Mouse (Mus musculus) midbrain, embryonic 11.5 days (tissue): Measurements from ENCODE around the gene Ces1f. TPM values are rescaled to one million over a fixed set of nuclear protein-coding genes. Genes with fewer than 3 reads are reported as not detected.

Experiments used
- ATAC-seq: fragments of 200-750 bp; cut with Nextera tagmentation; 2 replicates; pipeline ENCODE4 v1.8.0; 2017; ENCODE audit warnings: moderate TSS enrichment, moderate library complexity; ENCODE audit not compliant: low FRiP score
- DNase-seq: peaks from one replicate; pipeline ENCODE4 v3.0.0; 2015; ENCODE audit warnings: low spot score; ENCODE audit errors: missing footprints
- H3K27ac ChIP-seq: fragments of 300-500 bp; sonication (generic); 2 replicates; pipeline ENCODE4 v1.5.1; 2014; ENCODE audit warnings: low read depth, low read length
- H3K27me3 ChIP-seq: fragments of 300-500 bp; sonication (generic); 2 replicates; pipeline ENCODE4 v1.6.1; 2014; ENCODE audit warnings: mild to moderate bottlenecking, low read length, moderate library complexity, mixed read lengths; ENCODE audit not compliant: control insufficient read depth, insufficient read depth
- H3K36me3 ChIP-seq: fragments of 300-500 bp; sonication (generic); 2 replicates; pipeline ENCODE4 v1.6.1; 2014; ENCODE audit warnings: mild to moderate bottlenecking, low read length, moderate library complexity, mixed read lengths; ENCODE audit not compliant: control insufficient read depth, insufficient read depth
- H3K4me1 ChIP-seq: fragments of 300-500 bp; sonication (generic); 2 replicates; pipeline ENCODE4 v1.6.1; 2014; ENCODE audit warnings: low read length; ENCODE audit not compliant: control insufficient read depth, insufficient read depth
- H3K4me2 ChIP-seq: fragments of 300-500 bp; sonication (generic); 2 replicates; pipeline ENCODE4 v1.6.1; 2014; ENCODE audit warnings: mild to moderate bottlenecking, moderate library complexity
- H3K4me3 ChIP-seq: fragments of 300-500 bp; sonication (generic); 2 replicates; pipeline ENCODE4 v1.5.1; 2014; ENCODE audit warnings: low read depth, low read length
- H3K9ac ChIP-seq: fragments of 300-500 bp; sonication (generic); 2 replicates; pipeline ENCODE4 v1.6.1; 2014; ENCODE audit warnings: low read length
- H3K9me3 ChIP-seq: fragments of 300-500 bp; sonication (generic); 2 replicates; pipeline ENCODE4 v1.6.1; 2016; ENCODE audit warnings: low read length; ENCODE audit not compliant: control insufficient read depth
- whole genome bisulfite sequencing: fragments of 180-500 bp; shearing (Covaris S2); extraction: QIAGEN DNeasy Blood & Tissue Kit; methylation state at CpG from one replicate; pipeline ENCODE4 v1.1.7; 2014; 5-methylcytosine and 5-hydroxymethylcytosine counted together
- polyA plus RNA-seq: library from polyadenylated mRNA; unstranded; fragments of >200 nt; fragmentation: Nextera tagmentation; extraction: Ambion mirVana; gene quantifications from 2 replicates; pipeline ENCODE4 v1.2.1, GENCODE M21; 2014

The Ces1f gene
- polyA plus RNA-seq: not detected in 2 replicates

GRCm38 (mm10) chr8:93279556-93279955, at the start of gene Ces1f:
Gene Ces1f, minus strand, starts transcription at chr8:93279747.
- Histone ChIP-seq H3K36me3 (no peaks in the 10 kb centered on the region), H3K4me3 (no peak within 1 kb of the TSS), H3K27me3 (no peaks in the 10 kb centered on the region), H3K4me1 (no peaks in the 10 kb centered on the region), H3K9ac (no peak within 1 kb of the TSS), H3K27ac (no peak within 1 kb of the TSS), H3K4me2 (no peak within 1 kb of the TSS), H3K9me3 (no peaks in the 10 kb centered on the region)
- DNase-seq: no peak
- no peak for ATAC-seq
- 96% methylated on average over 1 of the region's 1 CpGs for WGBS

DNA sequence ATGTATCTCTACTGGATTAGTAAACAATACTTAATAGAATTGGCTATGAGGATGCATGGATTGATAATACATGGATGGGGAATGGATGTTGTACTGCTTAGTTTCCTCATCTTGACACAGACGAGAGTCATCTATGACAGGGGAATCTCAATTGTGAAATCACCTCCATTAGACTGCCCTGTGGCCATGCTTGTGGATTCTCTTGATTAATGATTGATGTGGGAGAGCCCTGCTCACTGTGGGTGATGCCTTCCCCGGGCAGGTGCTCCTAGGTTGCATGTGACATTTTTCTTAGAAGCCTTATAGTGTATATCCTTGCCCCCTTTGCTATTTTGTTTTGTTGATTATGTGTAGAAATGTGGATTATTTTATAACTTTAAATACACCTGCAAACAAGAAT, 45.6 kb upstream of the Ces1f start:
- Histone ChIP-seq H3K4me1 (no peaks in the 10 kb centered on the region), H3K27me3 (no peaks in the 10 kb centered on the region), H3K27ac (no peak overlapping the region), H3K9ac (no peak overlapping the region), H3K36me3 (no peaks in the 10 kb centered on the region), H3K9me3 (no peaks in the 10 kb centered on the region), H3K4me3 (no peak overlapping the region), H3K4me2 (no peak overlapping the region)
- ATAC-seq (no peak), DNase-seq (no peak)
- 77% methylated on average over 2 of the region's 2 CpGs for WGBS

DNA sequence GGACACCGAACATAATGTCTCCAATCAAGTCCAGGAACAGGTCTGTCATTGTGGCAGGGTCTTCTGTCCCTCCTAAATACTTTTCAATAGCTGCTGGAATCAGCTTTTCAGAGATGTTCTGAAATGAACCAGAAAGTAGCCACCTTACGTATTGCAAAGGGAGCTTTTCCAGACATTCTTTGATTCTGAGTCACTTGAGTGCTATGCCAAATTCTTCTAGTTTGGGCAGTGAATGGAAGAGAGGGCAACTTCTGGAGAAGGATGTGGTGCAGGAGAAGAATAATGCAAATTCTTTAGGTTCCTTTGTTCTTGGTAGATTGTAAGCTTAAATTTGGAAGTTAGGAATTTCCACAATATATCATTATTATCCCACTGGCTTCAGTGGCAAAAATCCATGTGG, 37.5 kb upstream of the Ces1f start:
- 90% methylated on average over 2 of the region's 2 CpGs for whole genome bisulfite sequencing
- H3K4me2 ChIP-seq: no peak overlapping the region
- H3K9ac ChIP-seq: no peak overlapping the region

GRCm38 (mm10) chr8:93315557-93315956, 36.0 kb upstream of the Ces1f start:
- Histone ChIP-seq H3K9me3 (no peaks in the 10 kb centered on the region), H3K4me3 (no peak overlapping the region), H3K4me2 (no peak overlapping the region), H3K4me1 (no peaks in the 10 kb centered on the region), H3K27ac (no peak overlapping the region), H3K9ac (no peak overlapping the region), H3K36me3 (no peaks in the 10 kb centered on the region), H3K27me3 (no peaks in the 10 kb centered on the region)
- ATAC-seq (no peak), DNase-seq (no peak)
- 79% methylated on average over 2 of the region's 2 CpGs for WGBS

More for the DNA sequence above, 37.5 kb upstream of the Ces1f start:
- DNase-seq: no peak
- Histone ChIP-seq H3K36me3 (no peaks in the 10 kb centered on the region), H3K4me1 (no peaks in the 10 kb centered on the region), H3K27me3 (no peaks in the 10 kb centered on the region), H3K4me3 (no peak overlapping the region), H3K27ac (no peak overlapping the region), H3K9me3 (no peaks in the 10 kb centered on the region)
- no peak for ATAC-seq

DNA sequence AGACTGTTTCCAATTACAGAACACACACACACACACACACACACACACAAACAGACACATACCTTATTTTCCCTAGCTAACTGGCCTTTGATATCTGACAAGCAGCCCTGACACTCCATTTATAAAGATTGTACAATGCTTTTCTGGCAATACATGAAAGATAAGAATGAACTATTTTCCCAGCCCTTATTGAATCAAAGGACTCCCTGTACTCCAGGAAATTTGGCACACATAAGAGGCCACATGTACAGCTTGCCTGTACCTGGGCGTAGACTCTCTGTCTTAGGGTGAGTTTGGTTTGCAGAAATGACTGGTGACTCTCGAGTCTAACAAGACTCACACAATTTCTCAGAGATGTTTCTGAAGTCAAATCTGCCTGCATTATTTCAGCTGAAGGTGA, 4.3 kb upstream of the Ces1f start:
- H3K4me3 ChIP-seq: no peak overlapping the region
- H3K27ac ChIP-seq: no peak overlapping the region
- ATAC-seq: no peak
- H3K4me2 ChIP-seq: no peak overlapping the region
- no peaks in the 10 kb centered on the region for H3K4me1 ChIP-seq
- H3K9ac ChIP-seq: no peak overlapping the region
- DNase-seq: no peak
- H3K27me3 ChIP-seq: no peaks in the 10 kb centered on the region
- WGBS: 81% methylated on average over 2 of the region's 2 CpGs
- H3K36me3 ChIP-seq: no peaks in the 10 kb centered on the region
- no peaks in the 10 kb centered on the region for H3K9me3 ChIP-seq

- no peaks in the 10 kb centered on the region for H3K9me3 ChIP-seq
- DNase-seq: no peak
- H3K4me3 ChIP-seq: no peak overlapping the region
- no peak overlapping the region for H3K27ac ChIP-seq
- no peaks in the 10 kb centered on the region for H3K4me1 ChIP-seq
- H3K9ac ChIP-seq: no peak overlapping the region
- ATAC-seq: no peak
- no peak overlapping the region for H3K4me2 ChIP-seq
- no peaks in the 10 kb centered on the region for H3K27me3 ChIP-seq
- no peaks in the 10 kb centered on the region for H3K36me3 ChIP-seq
- 75% methylated on average over 3 of the region's 3 CpGs for WGBS
These were observed 2.8 kb upstream of the Ces1f start for GRCm38 (mm10) chr8:93282349-93282748.

DNA sequence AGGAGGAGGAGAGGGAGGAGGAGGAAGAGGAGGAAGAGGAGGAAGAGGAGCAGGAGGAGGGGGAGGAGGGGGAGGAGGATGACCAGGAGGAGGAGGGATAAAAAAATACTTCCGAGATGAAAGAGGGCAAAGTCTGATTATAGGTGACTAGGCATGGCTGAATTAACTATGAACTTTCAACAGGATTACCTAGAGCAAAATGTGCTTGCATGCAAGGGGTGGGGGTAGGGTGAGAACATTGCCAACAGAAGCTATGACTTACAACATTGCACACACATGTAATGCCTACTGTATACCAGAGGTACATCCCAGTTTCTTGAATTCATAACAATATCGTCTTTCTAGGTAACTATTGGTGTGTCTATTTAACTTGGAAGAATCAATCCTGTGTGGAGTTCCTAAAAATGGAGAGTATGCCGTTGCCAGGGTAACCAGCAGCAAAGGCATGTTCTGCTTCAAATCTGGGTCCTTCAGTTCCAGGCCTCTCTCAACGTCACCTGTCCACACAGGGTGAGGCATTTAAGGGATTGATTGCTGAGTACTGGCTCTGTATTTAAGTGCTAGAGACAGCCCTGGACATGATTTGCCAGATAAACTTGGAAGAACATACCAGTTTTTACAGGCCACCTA, 1.3 kb downstream of the Ces1f start:
- Histone ChIP-seq H3K4me3 (no peak overlapping the region), H3K36me3 (no peaks in the 10 kb centered on the region), H3K9ac (no peak overlapping the region), H3K9me3 (no peaks in the 10 kb centered on the region), H3K27ac (no peak overlapping the region), H3K4me1 (no peaks in the 10 kb centered on the region), H3K4me2 (no peak overlapping the region), H3K27me3 (no peaks in the 10 kb centered on the region)
- ATAC-seq (no peak), DNase-seq (no peak)
- 78% methylated on average over 4 of the region's 4 CpGs for WGBS

DNA sequence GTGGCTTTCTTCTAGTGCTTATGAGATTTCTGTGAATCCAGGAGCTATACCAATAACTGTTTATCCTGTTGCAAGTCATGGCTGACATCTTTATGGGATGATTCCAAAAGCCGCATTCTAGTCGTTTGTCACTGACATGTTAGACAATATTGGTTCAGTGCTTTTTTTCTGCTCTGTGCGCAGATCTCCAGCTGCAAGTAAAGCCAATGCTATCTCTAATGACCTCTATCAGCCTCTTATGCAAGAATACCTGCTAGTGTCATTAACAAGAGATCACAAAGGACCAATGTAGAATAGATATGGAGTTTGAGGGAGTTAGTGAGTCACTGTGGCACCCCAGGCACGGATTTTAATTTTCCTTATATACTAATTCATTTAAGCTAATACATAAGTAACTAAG, 4.9 kb downstream of the Ces1f start:
- H3K27ac ChIP-seq: no peak overlapping the region
- ATAC-seq (no peak), DNase-seq (no peak)
- no peak overlapping the region for H3K4me3 ChIP-seq
- 83% methylated on average over 4 of the region's 4 CpGs for WGBS
- H3K36me3 ChIP-seq: no peaks in the 10 kb centered on the region
- H3K27me3 ChIP-seq: no peaks in the 10 kb centered on the region
- H3K4me1 ChIP-seq: no peaks in the 10 kb centered on the region
- no peak overlapping the region for H3K9ac ChIP-seq
- no peaks in the 10 kb centered on the region for H3K9me3 ChIP-seq
- H3K4me2 ChIP-seq: no peak overlapping the region

GRCm38 (mm10) chr8:93273321-93273720, 6.2 kb downstream of the Ces1f start:
- ATAC-seq (no peak), DNase-seq (no peak)
- no peaks in the 10 kb centered on the region for H3K9me3 ChIP-seq
- no peaks in the 10 kb centered on the region for H3K27me3 ChIP-seq
- H3K4me2 ChIP-seq: no peak overlapping the region
- H3K9ac ChIP-seq: no peak overlapping the region
- no peak overlapping the region for H3K4me3 ChIP-seq
- no peak overlapping the region for H3K27ac ChIP-seq
- WGBS: 83% methylated on average over 3 of the region's 3 CpGs
- no peaks in the 10 kb centered on the region for H3K4me1 ChIP-seq
- H3K36me3 ChIP-seq: no peaks in the 10 kb centered on the region
